Mouse (Mus musculus): ENCODE results near the gene Tnnt3.
A peak's percentile ranks its signal among the peaks of the same experiment; 100 is the strongest.

The Tnnt3 gene

GRCm38 (mm10) chr7:142498575-142498974 is at the start of gene Tnnt3:
Gene Tnnt3 (plus strand): TSS chr7:142498836.
- DNase-seq (ENCODE audit: low spot score in 2 of 2), result no peak

GRCm38 (mm10) chr7:142449038-142449617 is 49.5 kb upstream of the Tnnt3 start:
- no peak for DNase-seq (ENCODE audit: low spot score in 2 of 2)

DNA sequence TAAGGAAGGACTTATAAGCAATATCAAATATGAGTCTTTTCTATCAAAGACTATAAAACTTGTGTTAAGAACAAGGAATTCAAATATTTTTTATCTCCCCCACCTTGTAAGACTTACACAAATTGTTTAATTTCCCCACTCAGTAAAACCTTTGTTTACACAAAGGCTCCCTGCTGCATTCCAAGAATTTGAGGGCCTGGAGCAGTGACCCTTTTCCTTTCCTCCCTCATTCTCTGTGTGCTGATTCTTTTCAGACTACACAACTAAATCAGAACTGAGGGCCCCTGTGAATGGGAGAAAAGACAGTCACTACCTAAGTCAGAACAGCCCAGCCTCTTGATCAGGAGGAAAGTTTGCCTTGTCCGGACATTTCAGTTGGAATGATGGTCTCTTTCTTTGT is 43.9 kb upstream of the Tnnt3 start:
- DNase-seq (ENCODE audit: low spot score in 2 of 2), result no peak

- DNase-seq (ENCODE audit: low spot score in 2 of 2), result no peak
These were observed 43.4 kb upstream of the Tnnt3 start for GRCm38 (mm10) chr7:142455251-142455650.

GRCm38 (mm10) chr7:142456806-142457205 is 41.8 kb upstream of the Tnnt3 start:
- no peak for DNase-seq (ENCODE audit: low spot score in 2 of 2)

DNA sequence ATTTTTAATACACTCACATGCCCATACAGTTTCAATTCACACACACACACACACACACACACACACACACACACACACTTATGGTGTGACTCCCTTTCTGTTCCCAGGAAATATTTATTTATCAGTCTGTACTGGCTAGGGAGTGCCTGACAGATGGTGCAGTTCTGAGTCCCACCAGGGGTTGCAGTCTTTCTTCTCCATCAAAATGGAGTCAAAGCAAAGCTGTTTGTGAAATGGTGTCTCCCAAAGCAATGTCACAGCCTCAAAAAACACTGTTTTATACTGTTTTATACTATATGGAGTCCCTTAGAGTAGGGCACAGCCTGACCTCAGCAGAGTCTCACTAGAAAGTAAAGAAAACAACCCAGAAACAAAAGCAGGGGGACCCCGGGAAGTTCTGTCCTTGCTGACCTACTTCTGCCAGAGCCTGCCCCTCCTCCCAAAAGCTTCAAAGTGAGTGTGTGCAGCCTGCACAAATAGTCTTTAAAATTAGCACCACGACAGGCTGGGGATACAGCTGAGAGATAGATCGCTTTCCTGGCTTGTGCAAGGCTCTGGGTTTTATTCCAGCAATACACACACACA is 41.3 kb upstream of the Tnnt3 start:
- DNase-seq (ENCODE audit: low spot score in 2 of 2), result no peak

DNA sequence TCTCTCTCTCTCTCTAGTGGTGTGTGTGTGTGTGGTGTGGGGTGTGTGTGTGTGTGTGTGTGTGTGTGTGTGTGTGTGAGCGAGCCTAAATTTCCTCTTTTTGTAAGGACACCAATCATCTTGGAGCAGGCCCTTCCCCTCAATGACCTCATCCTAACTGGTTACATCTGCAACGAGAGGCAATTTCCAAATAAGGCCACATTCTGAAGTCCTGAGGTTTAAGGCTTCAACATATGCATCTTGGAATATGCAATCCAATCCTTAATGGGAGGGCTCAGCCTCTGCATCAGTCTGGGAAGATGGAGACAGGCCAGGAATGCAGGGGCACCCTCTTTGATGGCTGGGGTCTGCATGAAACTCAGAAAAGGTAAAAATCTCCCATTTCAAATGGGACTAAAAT is 40.6 kb upstream of the Tnnt3 start:
- DNase-seq (ENCODE audit: low spot score in 2 of 2), result no peak

GRCm38 (mm10) chr7:142458676-142459298 is 39.8 kb upstream of the Tnnt3 start:
- DNase-seq (ENCODE audit: low spot score in 2 of 2), result no peak

GRCm38 (mm10) chr7:142459299-142459691 is 39.3 kb upstream of the Tnnt3 start:
- DNase-seq (ENCODE audit: low spot score in 2 of 2), result no peak

- peak in 1 of 2 experiments; percentile 40 for DNase-seq (ENCODE audit: low spot score in 2 of 2)
These were observed 38.0 kb upstream of the Tnnt3 start, which contains the start of gene Lsp1 for GRCm38 (mm10) chr7:142460636-142461077. Gene Lsp1 (plus strand): TSS chr7:142460809.

- peak; percentile 42 to 44 for DNase-seq (ENCODE audit: low spot score in 2 of 2)
These were observed 37.2 kb upstream of the Tnnt3 start for GRCm38 (mm10) chr7:142461446-142461845.

GRCm38 (mm10) chr7:142462190-142462589 is 36.4 kb upstream of the Tnnt3 start:
- no peak for DNase-seq (ENCODE audit: low spot score in 2 of 2)

- DNase-seq (ENCODE audit: low spot score in 2 of 2), result peak; percentile 55 to 73
These were observed 36.0 kb upstream of the Tnnt3 start for GRCm38 (mm10) chr7:142462594-142463078.

GRCm38 (mm10) chr7:142470171-142470691 is 28.4 kb upstream of the Tnnt3 start:
- DNase-seq (ENCODE audit: low spot score in 2 of 2), result no peak

GRCm38 (mm10) chr7:142470808-142471413 is 27.7 kb upstream of the Tnnt3 start:
- no peak for DNase-seq (ENCODE audit: low spot score in 2 of 2)

- DNase-seq (ENCODE audit: low spot score in 2 of 2), result no peak
These were observed 27.2 kb upstream of the Tnnt3 start for GRCm38 (mm10) chr7:142471414-142471861.

DNA sequence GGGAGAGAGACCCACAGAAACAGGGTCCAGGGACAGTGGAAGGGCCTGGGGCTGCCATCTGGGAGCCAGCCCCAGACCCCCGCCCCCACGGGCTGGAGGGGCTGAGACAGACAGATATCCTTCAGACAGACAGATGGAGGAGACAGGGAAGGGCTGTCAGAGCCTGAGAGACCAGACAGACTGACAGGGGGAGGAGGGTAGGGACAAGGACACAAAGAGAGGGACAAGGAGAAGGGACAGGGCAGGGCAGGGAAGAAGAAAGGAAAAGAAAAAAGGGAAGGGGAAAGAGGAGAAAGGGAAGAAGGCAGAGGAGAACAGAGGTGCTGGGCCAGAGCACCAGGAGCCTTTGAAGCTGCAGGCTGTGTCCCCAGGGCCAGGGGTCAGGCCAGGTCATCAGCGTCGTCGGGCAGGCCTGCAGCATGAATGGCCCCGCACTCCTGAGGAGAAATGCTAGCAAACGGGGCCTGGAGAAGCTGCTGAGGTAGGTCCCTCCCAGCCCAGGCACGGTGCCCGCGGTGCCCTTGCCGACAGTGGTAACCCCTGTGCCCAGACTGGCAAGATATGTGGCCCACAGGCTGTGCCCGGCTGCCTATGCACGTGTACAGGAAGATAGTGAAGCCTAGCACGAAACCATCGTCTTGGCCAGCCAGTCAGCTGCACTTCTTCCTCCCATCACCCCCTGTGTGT is 26.6 kb upstream of the Tnnt3 start:
- no peak for DNase-seq (ENCODE audit: low spot score in 2 of 2)

DNA sequence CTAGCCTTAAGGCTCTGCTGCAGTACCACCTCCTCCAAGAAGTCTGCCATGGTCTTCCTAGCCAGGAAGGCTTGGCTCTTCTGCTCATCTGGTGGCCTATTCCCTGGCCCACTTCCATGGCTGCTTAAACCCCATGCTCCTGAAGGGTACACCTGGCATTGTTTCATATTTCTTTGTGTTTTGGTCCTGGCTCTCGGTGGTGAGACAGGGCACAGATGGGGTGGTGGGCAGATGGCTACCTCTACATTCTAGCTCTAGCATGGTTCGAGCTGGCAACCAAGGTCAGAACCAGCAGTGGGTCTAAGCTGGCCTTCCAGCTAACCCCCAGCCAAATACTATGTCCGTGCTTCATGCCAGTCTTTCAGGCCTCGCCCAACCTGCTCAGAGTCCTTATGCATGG is 25.7 kb upstream of the Tnnt3 start:
- DNase-seq (ENCODE audit: low spot score in 2 of 2), result no peak

DNA sequence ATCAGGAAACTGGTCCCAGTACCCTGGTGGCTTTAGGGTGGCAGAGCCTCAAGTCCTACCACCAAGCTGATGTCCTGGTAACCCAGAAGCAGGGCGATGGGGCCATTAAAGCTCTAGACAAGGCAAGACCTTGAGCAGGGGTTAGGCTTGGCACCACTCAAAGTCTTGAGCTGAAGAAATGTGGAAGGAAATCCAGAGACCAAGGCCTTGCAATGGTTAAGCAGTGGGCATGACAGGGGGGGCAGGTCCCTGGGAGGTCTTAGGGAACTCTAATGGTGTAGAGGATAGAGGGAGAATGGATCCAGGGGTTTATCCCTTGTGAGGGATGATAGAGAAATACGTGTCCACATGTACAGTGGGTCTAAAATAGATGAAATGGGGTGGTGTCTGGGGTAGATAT is 25.2 kb upstream of the Tnnt3 start:
- DNase-seq (ENCODE audit: low spot score in 2 of 2), result no peak

DNA sequence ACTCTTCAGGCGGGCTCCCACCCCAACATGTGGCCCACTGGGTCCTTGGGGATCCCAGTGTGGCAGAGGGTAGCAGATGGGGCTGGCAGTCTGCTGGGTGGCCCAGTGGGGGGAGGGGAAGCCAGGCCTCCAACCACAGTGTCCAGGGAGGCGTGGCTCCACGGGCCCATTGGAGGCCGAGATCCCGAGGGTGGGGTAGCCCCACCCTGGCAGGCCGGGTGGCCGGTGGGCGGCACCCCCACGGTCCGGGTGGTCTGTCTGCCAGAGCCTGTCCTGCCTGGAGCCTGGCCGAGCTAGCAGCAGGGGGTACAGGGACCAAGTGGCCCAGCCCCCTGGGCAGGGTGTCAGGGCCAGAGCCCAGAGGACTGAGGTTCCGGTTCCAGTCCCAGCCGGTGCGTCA is 23.8 kb upstream of the Tnnt3 start:
- no peak for DNase-seq (ENCODE audit: low spot score in 2 of 2)

DNA sequence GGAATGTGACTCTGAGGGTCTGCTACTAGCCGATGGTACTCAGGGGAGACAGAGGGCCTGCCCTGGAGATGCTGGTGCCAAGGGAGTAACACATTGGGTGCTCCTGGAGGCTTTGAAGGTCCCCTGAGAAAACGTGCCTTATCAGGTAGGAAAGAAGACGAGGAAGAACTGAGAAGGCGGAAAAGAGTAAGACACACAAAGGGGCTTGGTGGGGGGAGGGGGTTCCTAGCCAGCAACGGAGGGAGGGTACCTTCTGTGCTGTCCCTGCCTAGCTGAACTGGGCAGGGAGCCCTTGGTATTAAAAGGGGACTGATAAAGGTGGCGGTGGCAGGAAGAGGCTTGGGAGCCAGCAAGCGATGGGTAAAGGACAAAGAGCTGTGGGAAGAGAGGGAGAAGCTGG is 23.0 kb upstream of the Tnnt3 start:
- DNase-seq (ENCODE audit: low spot score in 2 of 2), result no peak

DNA sequence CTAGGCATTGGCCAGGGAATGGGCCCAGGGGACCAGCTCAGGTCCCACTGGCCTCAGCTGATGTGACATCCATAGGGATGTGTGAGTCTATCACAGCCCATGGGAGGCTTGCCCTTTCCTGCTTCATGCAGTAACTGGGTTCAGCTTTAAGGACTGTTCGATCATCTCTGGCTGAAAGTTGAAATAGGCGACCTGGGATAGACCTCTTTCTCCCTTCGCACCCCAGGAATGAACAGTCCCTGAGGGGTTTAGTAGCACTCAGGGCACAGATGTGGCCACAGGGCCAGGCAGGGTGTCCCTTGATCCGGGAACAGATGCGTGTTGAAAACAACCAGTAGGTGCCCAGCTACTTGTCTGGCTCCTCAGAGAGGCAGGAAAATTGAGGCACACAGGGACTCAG is 22.4 kb upstream of the Tnnt3 start:
- no peak for DNase-seq (ENCODE audit: low spot score in 2 of 2)

All from natural killer cell, adult 2 months (primary cell).